Mouse (Mus musculus) kidney, embryonic 15.5 days (tissue): ENCODE data around the gene Aph1b. TPM values are rescaled to one million over a fixed set of nuclear protein-coding genes. Genes with fewer than 3 reads are reported as not detected.
"Not testable (repeated sequence)": the region's sequence is repeated elsewhere in the genome, so short reads cannot be mapped to it uniquely, and the experiment has no call there.

Experiments
- ATAC-seq: fragments of 200-750 bp; cut with Nextera tagmentation; replicated peaks from 2 replicates; pipeline ENCODE4 v1.8.0; 2017; ENCODE audit warnings: moderate TSS enrichment; ENCODE audit not compliant: low FRiP score
- H3K27ac ChIP-seq: fragments of 300-500 bp; sonication (generic); 2 replicates; pipeline ENCODE4 v1.5.1; 2015; ENCODE audit warnings: mild to moderate bottlenecking, inconsistent platforms
- H3K27me3 ChIP-seq: fragments of 300-500 bp; sonication (generic); 2 replicates; pipeline ENCODE4 v1.6.1; 2015; ENCODE audit warnings: inconsistent platforms
- H3K36me3 ChIP-seq: fragments of 300-500 bp; sonication (generic); 2 replicates; pipeline ENCODE4 v1.6.1; 2015; ENCODE audit warnings: inconsistent platforms
- H3K4me1 ChIP-seq: fragments of 300-500 bp; sonication (generic); 2 replicates; pipeline ENCODE4 v1.6.1; 2015; ENCODE audit warnings: inconsistent platforms
- H3K4me2 ChIP-seq: fragments of 300-500 bp; sonication (generic); 2 replicates; pipeline ENCODE4 v1.6.1; 2015; ENCODE audit warnings: moderate library complexity, mild to moderate bottlenecking, inconsistent platforms
- H3K4me3 ChIP-seq: fragments of 300-500 bp; sonication (generic); replicated peaks from 2 replicates; pipeline ENCODE4 v1.5.1; 2015; ENCODE audit warnings: mild to moderate bottlenecking, inconsistent platforms
- H3K9ac ChIP-seq: fragments of 300-500 bp; sonication (generic); 2 replicates; pipeline ENCODE4 v1.6.1; 2015; ENCODE audit warnings: mild to moderate bottlenecking, inconsistent platforms
- H3K9me3 ChIP-seq: fragments of 300-500 bp; sonication (generic); replicated peaks from 2 replicates; pipeline ENCODE4 v1.6.1; 2016; ENCODE audit warnings: inconsistent platforms
- WGBS: fragments of 180-500 bp; shearing (Covaris S2); methylation state at CpG from one replicate; pipeline ENCODE4 v1.1.7; 2015; ENCODE audit warnings: mixed read lengths; 5-methylcytosine and 5-hydroxymethylcytosine counted together
- polyA plus RNA-seq: library from polyadenylated mRNA; unstranded; fragments of >200 nt; fragmentation: Nextera tagmentation; extraction: Ambion mirVana; gene quantifications from 2 replicates; pipeline ENCODE4 v1.2.1, GENCODE M21; 2015

The Aph1b gene
- polyA plus RNA-seq, 1 experiment from 2014 or later = 9.2 TPM

GRCm38 (mm10) chr9:66796739-66797138 is 1.4 kb upstream of the Aph1b start, which contains the start of gene Gm10647:
Gm10647 (plus strand) TSS chr9:66797039.
- no peaks in the 10 kb centered on the region for H3K9me3 ChIP-seq
- H3K4me2 ChIP-seq = peak within 1 kb of the TSS; percentile 79
- H3K4me3 ChIP-seq = peak within 1 kb of the TSS; percentile 69
- WGBS = 74% methylated on average over 5 of the region's 5 CpGs
- H3K36me3 ChIP-seq = no peaks in the 10 kb centered on the region
- no peaks in the 10 kb centered on the region for H3K27me3 ChIP-seq
- ATAC-seq = no peak
- peak within 1 kb of the TSS; percentile 61; the same call in 1 of the 2 replicates for H3K9ac ChIP-seq
- H3K27ac ChIP-seq = peak within 1 kb of the TSS; percentile 97
- H3K4me1 ChIP-seq = peaks cover 11% of the 10 kb centered on the region

DNA sequence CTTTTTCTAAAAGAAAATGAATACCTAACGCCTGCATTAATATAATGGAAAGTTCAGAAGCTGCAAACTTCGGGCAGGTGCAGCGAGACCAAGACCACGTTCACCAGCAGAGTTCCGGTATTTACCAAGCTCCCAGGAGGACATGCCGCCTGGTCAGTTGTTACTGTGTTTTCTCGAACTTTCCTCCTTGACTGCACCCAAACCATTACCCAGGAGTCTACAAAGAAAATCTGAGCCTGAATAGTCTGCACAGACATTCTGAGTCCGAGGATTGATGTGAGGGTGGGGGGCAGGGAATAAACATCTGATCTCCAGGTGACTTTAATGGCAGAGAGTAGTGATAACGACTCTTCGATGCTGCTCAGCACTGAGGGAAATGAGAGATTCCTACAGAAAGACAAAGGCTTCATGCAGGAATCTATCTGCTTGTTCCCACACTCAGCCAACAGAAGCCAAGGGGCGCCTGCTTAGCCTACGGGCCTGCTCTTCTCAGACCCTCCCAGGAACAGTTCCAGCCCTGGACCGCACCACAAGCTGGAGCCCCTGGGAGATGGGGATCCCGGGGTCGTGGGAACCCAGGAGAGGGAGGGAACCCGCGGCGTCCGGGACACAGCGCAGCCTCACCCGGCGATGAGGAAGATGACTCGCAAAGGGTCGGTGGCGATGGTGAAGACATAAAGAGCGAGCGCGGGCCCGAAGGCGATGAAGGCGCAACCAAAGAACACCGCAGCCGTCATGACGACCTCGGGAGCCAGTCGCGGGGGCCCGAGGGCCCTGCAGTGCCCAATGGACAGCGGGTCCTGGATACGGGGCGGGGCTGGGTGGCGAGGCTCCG is 444 bp downstream of the Aph1b start:
- H3K27ac ChIP-seq = peak overlapping the region; percentile 97
- peak; percentile 33 for ATAC-seq
- peak overlapping the region; percentile 69 for H3K4me3 ChIP-seq
- H3K9me3 ChIP-seq = no peaks in the 10 kb centered on the region
- peak overlapping the region; percentile 79 for H3K4me2 ChIP-seq
- peak overlapping the region; percentile 61 for H3K9ac ChIP-seq
- peaks cover 5% of the 10 kb centered on the region for H3K36me3 ChIP-seq
- peaks cover 11% of the 10 kb centered on the region; the same call in 1 of the 2 replicates for H3K4me1 ChIP-seq
- no peaks in the 10 kb centered on the region for H3K27me3 ChIP-seq
- WGBS = 1% methylated on average over 43 of the region's 43 CpGs

DNA sequence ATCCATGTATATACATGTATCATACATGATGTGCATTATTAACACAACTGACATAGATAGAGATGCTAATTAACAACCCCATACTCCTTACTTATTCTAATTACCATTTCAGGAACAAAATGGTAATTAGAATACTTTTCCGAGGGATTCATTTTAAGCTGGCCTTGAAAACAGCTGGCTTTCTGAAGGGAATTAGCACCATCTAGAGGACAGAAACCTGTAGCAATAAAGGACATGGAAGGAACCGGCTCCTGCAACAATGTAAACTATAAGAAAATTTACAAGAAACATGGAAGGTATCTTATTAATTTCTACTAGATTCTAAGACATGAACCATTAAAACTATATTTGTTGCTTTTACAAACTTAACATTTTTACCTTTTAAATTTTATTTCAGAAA is 7.5 kb downstream of the Aph1b start:
- H3K36me3 ChIP-seq = peaks cover 8% of the 10 kb centered on the region
- H3K4me1 ChIP-seq = no peaks in the 10 kb centered on the region
- H3K4me2 ChIP-seq = no peak overlapping the region
- H3K9me3 ChIP-seq = no peaks in the 10 kb centered on the region
- H3K4me3 ChIP-seq = no peak overlapping the region
- no peak overlapping the region for H3K27ac ChIP-seq
- WGBS = 5% methylated on average over 2 of the region's 2 CpGs
- no peaks in the 10 kb centered on the region for H3K27me3 ChIP-seq
- H3K9ac ChIP-seq = no peak overlapping the region
- no peak for ATAC-seq

DNA sequence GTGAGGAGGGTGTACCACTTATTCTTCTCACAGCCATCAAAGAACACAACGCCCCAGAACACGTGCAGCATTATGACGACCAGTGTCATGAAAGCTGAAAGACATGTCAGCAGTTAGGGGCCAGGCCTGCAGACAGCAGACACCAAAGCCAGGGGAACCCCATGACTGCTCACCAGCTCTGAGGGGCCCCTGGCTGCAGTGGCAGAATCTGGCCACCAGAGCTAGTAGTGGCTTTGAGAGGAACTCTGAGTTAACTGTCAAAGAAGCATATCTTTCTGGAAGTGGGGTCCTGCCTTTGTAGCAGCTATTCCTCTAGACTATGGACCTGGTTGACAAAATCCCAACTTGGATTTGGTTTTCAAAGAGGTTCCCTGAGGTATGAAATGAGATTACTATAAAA is 10.7 kb downstream of the Aph1b start:
- H3K9me3 ChIP-seq, H3K9ac ChIP-seq, H3K27me3 ChIP-seq, H3K4me1 ChIP-seq, ATAC-seq, H3K27ac ChIP-seq, H3K36me3 ChIP-seq, H3K4me2 ChIP-seq, H3K4me3 ChIP-seq: not testable (repeated sequence)
- no CpG with 5 or more reads among the region's 3 CpGs for WGBS

DNA sequence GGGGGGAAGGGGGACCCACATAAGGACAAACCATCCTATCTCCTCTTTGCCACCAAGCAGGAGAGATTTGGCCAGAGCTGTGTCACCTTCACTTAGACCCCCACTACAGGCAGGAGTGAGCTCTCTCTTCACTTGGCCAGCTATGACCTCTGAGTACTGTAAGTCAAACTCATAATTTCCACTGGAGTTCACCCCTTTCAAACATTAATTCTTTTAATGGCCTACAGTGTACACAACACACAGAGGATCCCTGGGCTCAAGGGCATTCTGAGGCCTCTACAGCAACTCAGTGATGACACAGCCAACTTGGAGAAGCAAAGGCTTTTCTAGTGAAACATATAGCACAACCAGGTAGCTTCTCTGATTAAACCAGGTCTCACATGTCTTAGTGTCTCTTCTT is 24.6 kb downstream of the Aph1b start:
- ATAC-seq = no peak
- Histone ChIP-seq H3K36me3 (no peaks in the 10 kb centered on the region), H3K27me3 (no peaks in the 10 kb centered on the region), H3K4me3 (no peak overlapping the region), H3K9me3 (no peaks in the 10 kb centered on the region), H3K4me1 (no peaks in the 10 kb centered on the region), H3K27ac (peak overlapping the region; percentile 18; the same call in 1 of the 2 replicates), H3K9ac (no peak overlapping the region), H3K4me2 (no peak overlapping the region)

- no peak for ATAC-seq
- WGBS = 46% methylated on average over 3 of the region's 3 CpGs
- Histone ChIP-seq H3K27me3 (no peaks in the 10 kb centered on the region), H3K27ac (no peak overlapping the region), H3K9ac (no peak overlapping the region), H3K4me1 (no peaks in the 10 kb centered on the region), H3K36me3 (no peaks in the 10 kb centered on the region), H3K4me3 (no peak overlapping the region), H3K4me2 (no peak overlapping the region), H3K9me3 (no peaks in the 10 kb centered on the region)
Observed at GRCm38 (mm10) chr9:66769275-66769674, 26.0 kb downstream of the Aph1b start.

- 73% methylated on average over 1 of the region's 1 CpGs for WGBS
- no peaks in the 10 kb centered on the region for H3K4me1 ChIP-seq
- H3K4me2 ChIP-seq = no peak overlapping the region
- no peaks in the 10 kb centered on the region for H3K27me3 ChIP-seq
- H3K9me3 ChIP-seq = no peaks in the 10 kb centered on the region
- no peaks in the 10 kb centered on the region for H3K36me3 ChIP-seq
- ATAC-seq = no peak
- no peak overlapping the region for H3K27ac ChIP-seq
- H3K9ac ChIP-seq = no peak overlapping the region
- no peak overlapping the region for H3K4me3 ChIP-seq
Observed at GRCm38 (mm10) chr9:66768721-66769120, 26.6 kb downstream of the Aph1b start.

- Histone ChIP-seq H3K27ac (no peak overlapping the region), H3K4me3 (no peak overlapping the region), H3K36me3 (no peaks in the 10 kb centered on the region), H3K4me2 (no peak overlapping the region), H3K9me3 (no peaks in the 10 kb centered on the region), H3K27me3 (no peaks in the 10 kb centered on the region), H3K4me1 (no peaks in the 10 kb centered on the region), H3K9ac (no peak overlapping the region)
- WGBS = 39% methylated on average over 1 of the region's 1 CpGs
- ATAC-seq = no peak
Observed at GRCm38 (mm10) chr9:66760991-66761390, 34.3 kb downstream of the Aph1b start.

DNA sequence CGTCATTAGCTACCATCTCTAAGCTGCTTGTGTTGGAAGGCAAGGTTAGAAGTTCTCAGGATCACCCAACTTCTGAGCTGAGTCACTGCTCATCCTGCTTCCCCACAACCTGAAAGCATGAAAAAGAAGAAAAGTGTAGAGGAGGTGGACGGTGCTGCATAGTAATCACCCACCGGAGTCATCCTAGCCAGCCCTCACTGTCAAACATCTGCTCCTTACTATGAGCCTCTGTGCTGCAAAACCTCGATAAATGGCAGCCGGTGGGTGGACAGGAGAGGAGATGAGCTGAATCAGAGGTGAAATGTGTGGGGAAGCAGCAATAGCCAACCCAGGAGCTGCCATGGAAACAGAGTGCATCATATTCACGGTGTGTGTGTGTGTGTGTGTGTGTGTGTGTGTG is 42.4 kb downstream of the Aph1b start:
- Histone ChIP-seq H3K27ac (no peak overlapping the region), H3K9me3 (no peaks in the 10 kb centered on the region), H3K4me3 (no peak overlapping the region), H3K36me3 (no peaks in the 10 kb centered on the region), H3K4me1 (0 out of 2 replicates have a peak, but pooled peaks cover 5% of the 10 kb centered on the region), H3K4me2 (no peak overlapping the region), H3K9ac (no peak overlapping the region), H3K27me3 (no peaks in the 10 kb centered on the region)
- WGBS = 82% methylated on average over 6 of the region's 6 CpGs
- no peak for ATAC-seq

- no peaks in the 10 kb centered on the region for H3K27me3 ChIP-seq
- no peak overlapping the region for H3K9ac ChIP-seq
- no peak overlapping the region for H3K27ac ChIP-seq
- no peak overlapping the region for H3K4me3 ChIP-seq
- H3K9me3 ChIP-seq = no peaks in the 10 kb centered on the region
- H3K4me1 ChIP-seq = no peaks in the 10 kb centered on the region
- 86% methylated on average over 15 of the region's 15 CpGs for WGBS
- no peak for ATAC-seq
- no peaks in the 10 kb centered on the region for H3K36me3 ChIP-seq
- no peak overlapping the region for H3K4me2 ChIP-seq
Observed at GRCm38 (mm10) chr9:66748390-66748789, 46.9 kb downstream of the Aph1b start.

DNA sequence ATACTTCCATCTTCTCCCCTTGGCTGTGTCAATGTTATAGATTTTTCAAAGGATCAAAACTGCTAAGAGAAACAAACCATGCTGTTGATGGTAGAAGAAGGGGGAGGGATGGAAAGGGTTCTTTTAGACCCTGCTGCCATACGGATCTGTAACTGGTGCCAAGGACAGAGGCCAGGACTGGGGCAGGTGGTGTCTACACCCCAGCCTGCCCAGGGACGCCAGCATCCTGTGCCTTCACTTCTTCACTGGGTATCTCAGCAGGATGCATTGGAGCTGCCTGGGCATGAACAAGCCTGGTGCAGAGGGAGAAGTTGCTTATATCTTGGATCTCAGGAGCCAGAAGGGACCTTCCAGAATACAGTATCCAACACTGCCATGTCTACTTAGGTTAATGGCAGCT is 50.8 kb downstream of the Aph1b start:
- Histone ChIP-seq H3K4me1 (no peaks in the 10 kb centered on the region), H3K36me3 (no peaks in the 10 kb centered on the region), H3K4me2 (no peak overlapping the region), H3K27ac (no peak overlapping the region), H3K4me3 (no peak overlapping the region), H3K27me3 (no peaks in the 10 kb centered on the region), H3K9me3 (no peaks in the 10 kb centered on the region), H3K9ac (no peak overlapping the region)
- ATAC-seq = no peak
- WGBS = 65% methylated on average over 2 of the region's 2 CpGs

DNA sequence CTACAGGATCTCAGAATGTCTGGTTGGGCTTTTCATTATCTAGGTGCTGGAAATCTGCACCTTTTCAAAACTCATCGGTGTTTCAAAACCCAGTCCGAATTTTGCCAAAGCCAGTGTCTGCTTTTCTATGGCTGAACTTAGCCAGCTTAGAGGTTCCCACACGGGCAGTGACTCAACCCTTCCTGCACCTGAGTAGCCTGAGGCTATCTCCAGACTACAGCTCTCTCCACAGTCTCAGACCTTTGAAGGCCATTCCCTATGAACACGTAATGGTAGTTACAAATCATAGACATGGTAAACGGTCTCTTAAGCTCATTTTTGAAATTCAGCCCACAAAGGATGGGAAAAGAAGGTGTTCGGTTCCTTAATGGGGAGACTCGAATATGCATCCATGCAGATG is 55.8 kb downstream of the Aph1b start:
- no peak overlapping the region for H3K4me2 ChIP-seq
- no peaks in the 10 kb centered on the region for H3K36me3 ChIP-seq
- no peak overlapping the region for H3K9ac ChIP-seq
- H3K4me3 ChIP-seq = no peak overlapping the region
- peaks cover 17% of the 10 kb centered on the region for H3K4me1 ChIP-seq
- no peaks in the 10 kb centered on the region for H3K9me3 ChIP-seq
- no peak for ATAC-seq
- no peaks in the 10 kb centered on the region for H3K27me3 ChIP-seq
- no peak overlapping the region for H3K27ac ChIP-seq
- WGBS = 75% methylated on average over 7 of the region's 7 CpGs

DNA sequence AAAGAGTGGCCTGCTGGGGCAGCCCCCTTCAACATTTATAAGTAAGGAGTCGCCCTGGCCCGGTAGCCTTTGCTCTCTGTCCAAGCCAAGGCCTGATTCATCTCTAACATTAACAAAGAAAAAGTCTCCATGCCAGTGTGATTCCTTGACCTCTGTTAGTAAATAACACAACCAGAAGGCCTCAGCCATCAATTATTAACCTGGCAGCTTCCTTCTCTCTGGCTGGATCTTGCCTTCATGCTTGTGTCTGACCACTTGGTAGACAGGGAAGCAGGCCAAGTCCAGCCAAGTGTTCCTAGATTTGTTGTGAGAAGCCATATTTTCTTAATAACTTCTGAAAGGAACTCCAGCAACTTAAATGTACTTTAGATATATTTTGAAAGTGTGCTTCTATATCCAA is 58.7 kb downstream of the Aph1b start:
- H3K4me2 ChIP-seq = no peak overlapping the region
- H3K9me3 ChIP-seq = no peaks in the 10 kb centered on the region
- no peak overlapping the region for H3K9ac ChIP-seq
- no peak overlapping the region for H3K4me3 ChIP-seq
- no peaks in the 10 kb centered on the region for H3K36me3 ChIP-seq
- peaks cover 33% of the 10 kb centered on the region for H3K4me1 ChIP-seq
- H3K27me3 ChIP-seq = no peaks in the 10 kb centered on the region
- H3K27ac ChIP-seq = peak overlapping the region; percentile 75
- ATAC-seq = peak; percentile 38
- 72% methylated on average over 2 of the region's 2 CpGs for WGBS
